Mouse (Mus musculus): Measurements from ENCODE around the gene Tcl1b4. TPM values are rescaled to one million over a fixed set of nuclear protein-coding genes. Genes with fewer than 3 reads are reported as not detected.

Gene Tcl1b4
- polyA plus RNA-seq, 1 experiment from 2014 or later: not detected

Other genes starting within 250 kb of the Tcl1b4 start
- gene Syne3, start 192.1 kb upstream of the Tcl1b4 start, polyA plus RNA-seq (2015; fragmentation: Nextera tagmentation; extraction: Ambion mirVana): 0.40 and 0.49 TPM in 2 replicates
- 143 and 144 TPM in 2 replicates for gene Glrx5, start 169.3 kb upstream of the Tcl1b4 start, polyA plus RNA-seq (2015; fragmentation: Nextera tagmentation; extraction: Ambion mirVana)
- gene Tcl1b2, start 55.9 kb upstream of the Tcl1b4 start, polyA plus RNA-seq (2015; fragmentation: Nextera tagmentation; extraction: Ambion mirVana): not detected in 2 replicates
- gene Tcl1b1, start 42.3 kb upstream of the Tcl1b4 start, polyA plus RNA-seq (2015; fragmentation: Nextera tagmentation; extraction: Ambion mirVana): not detected in 2 replicates
- gene Tcl1b5, start 25.6 kb upstream of the Tcl1b4 start, polyA plus RNA-seq (2015; fragmentation: Nextera tagmentation; extraction: Ambion mirVana): not detected in 2 replicates
- not detected in 2 replicates for gene Tcl1b3, start 10.9 kb upstream of the Tcl1b4 start, polyA plus RNA-seq (2015; fragmentation: Nextera tagmentation; extraction: Ambion mirVana)
- gene Tcl1, start 20.8 kb downstream of the Tcl1b4 start, polyA plus RNA-seq (2015; fragmentation: Nextera tagmentation; extraction: Ambion mirVana): not detected in 2 replicates
- gene Tunar, start 131.9 kb downstream of the Tcl1b4 start, polyA plus RNA-seq (2015; fragmentation: Nextera tagmentation; extraction: Ambion mirVana): 17.8 and 18.6 TPM in 2 replicates

Measured in midbrain, embryonic 15.5 days (tissue).